Mouse (Mus musculus) ES-Bruce4 (cell line): ENCODE data around the gene Zmat5.

Experiments used
- CTCF ChIP-seq: IDR thresholded peaks from one replicate; pipeline ENCODE4 v1.8.1; 2011; ENCODE audit warnings: low read depth, low read length
- POLR2A ChIP-seq: IDR thresholded peaks from one replicate; pipeline ENCODE4 v1.8.1; 2011; ENCODE audit warnings: low read length; ENCODE audit not compliant: insufficient read depth

GRCm38 (mm10) chr11:4730096-4730495 is 25.6 kb downstream of the Zmat5 start:
- no peak for TF ChIP-seq CTCF
- TF ChIP-seq POLR2A, result no peak
